Mouse (Mus musculus) stomach, embryonic 16.5 days (tissue): ENCODE measurements around the gene Btbd19. TPM values are rescaled to one million over a fixed set of nuclear protein-coding genes. Genes with fewer than 3 reads are reported as not detected.

Experiments
- ATAC-seq: fragments of 200-750 bp; cut with Nextera tagmentation; 2 replicates; pipeline ENCODE4 v1.8.0; 2017; ENCODE audit warnings: moderate number of reproducible peaks, moderate TSS enrichment; ENCODE audit not compliant: insufficient read depth, low FRiP score
- H3K27ac ChIP-seq: fragments of 300-500 bp; sonication (generic); 2 replicates; pipeline ENCODE4 v1.5.1; 2014; ENCODE audit warnings: low read length
- H3K27me3 ChIP-seq: fragments of 300-500 bp; sonication (generic); 2 replicates; pipeline ENCODE4 v1.6.1; 2014; ENCODE audit warnings: low read length, control low read depth, mixed read lengths; ENCODE audit not compliant: control insufficient read depth, insufficient read depth
- H3K36me3 ChIP-seq: fragments of 300-500 bp; sonication (generic); 2 replicates; pipeline ENCODE4 v1.6.1; 2014; ENCODE audit warnings: low read length; ENCODE audit not compliant: control insufficient read depth, insufficient read depth
- H3K4me1 ChIP-seq: fragments of 300-500 bp; sonication (generic); 2 replicates; pipeline ENCODE4 v1.6.1; 2014; ENCODE audit warnings: low read length, control low read depth, mixed read lengths; ENCODE audit not compliant: control insufficient read depth, insufficient read depth
- H3K4me2 ChIP-seq: fragments of 300-500 bp; sonication (generic); 2 replicates; pipeline ENCODE4 v1.6.1; 2014; ENCODE audit warnings: low read depth, low read length, mixed read lengths
- H3K4me3 ChIP-seq: fragments of 300-500 bp; sonication (generic); replicated peaks from 2 replicates; pipeline ENCODE4 v1.5.1; 2014; ENCODE audit warnings: mild to moderate bottlenecking, low read length
- H3K9ac ChIP-seq: fragments of 300-500 bp; sonication (generic); 2 replicates; pipeline ENCODE4 v1.6.1; 2014; ENCODE audit warnings: low read length
- H3K9me3 ChIP-seq: fragments of 300-500 bp; sonication (generic); replicated peaks from 2 replicates; pipeline ENCODE4 v1.6.1; 2016; ENCODE audit warnings: low read length, control low read depth; ENCODE audit not compliant: control insufficient read depth
- WGBS: fragments of 180-500 bp; shearing (Covaris S2); extraction: QIAGEN DNeasy Blood & Tissue Kit; methylation state at CpG from one replicate; pipeline ENCODE4 v1.1.7; 2014; 5-methylcytosine and 5-hydroxymethylcytosine counted together
- polyA plus RNA-seq: library from polyadenylated mRNA; unstranded; fragments of >200 nt; fragmentation: Nextera tagmentation; extraction: Ambion mirVana; gene quantifications from 2 replicates; pipeline ENCODE4 v1.2.1, GENCODE M21; 2015

Gene Btbd19
- polyA plus RNA-seq, 1 experiment from 2014 or later, result 6.6 TPM

GRCm38 (mm10) chr4:117150212-117150733 lies 24.7 kb upstream of the Btbd19 start:
- H3K4me3 ChIP-seq, result no peak overlapping the region
- no peaks in the 10 kb centered on the region for H3K9me3 ChIP-seq
- H3K4me1 ChIP-seq, result peaks cover 10% of the 10 kb centered on the region
- H3K9ac ChIP-seq, result no peak overlapping the region
- H3K27me3 ChIP-seq, result no peaks in the 10 kb centered on the region
- 89% methylated on average over 6 of the region's 6 CpGs for WGBS
- H3K36me3 ChIP-seq, result peaks cover 37% of the 10 kb centered on the region
- ATAC-seq, result no peak
- H3K4me2 ChIP-seq, result no peak overlapping the region
- no peak overlapping the region for H3K27ac ChIP-seq

GRCm38 (mm10) chr4:117149291-117150211 lies 24.0 kb upstream of the Btbd19 start:
- 64% methylated on average over 6 of the region's 6 CpGs for WGBS
- H3K4me2 ChIP-seq, result no peak overlapping the region

GRCm38 (mm10) chr4:117148815-117149214 lies 23.3 kb upstream of the Btbd19 start:
- H3K4me2 ChIP-seq, result no peak overlapping the region
- peaks cover 29% of the 10 kb centered on the region for H3K36me3 ChIP-seq
- ATAC-seq, result no peak
- H3K4me3 ChIP-seq, result no peak overlapping the region
- WGBS, result 70% methylated on average over 24 of the region's 24 CpGs
- H3K27me3 ChIP-seq, result no peaks in the 10 kb centered on the region
- H3K4me1 ChIP-seq, result peaks cover under 1% of the 10 kb centered on the region
- H3K9ac ChIP-seq, result no peak overlapping the region
- no peaks in the 10 kb centered on the region for H3K9me3 ChIP-seq
- no peak overlapping the region for H3K27ac ChIP-seq

More at GRCm38 (mm10) chr4:117149291-117150211, 24.0 kb upstream of the Btbd19 start:
- peaks cover 33% of the 10 kb centered on the region for H3K36me3 ChIP-seq
- ATAC-seq, result no peak
- no peak overlapping the region for H3K27ac ChIP-seq
- no peaks in the 10 kb centered on the region for H3K27me3 ChIP-seq
- H3K4me1 ChIP-seq, result peaks cover 8% of the 10 kb centered on the region
- H3K9me3 ChIP-seq, result no peaks in the 10 kb centered on the region
- no peak overlapping the region for H3K9ac ChIP-seq
- no peak overlapping the region for H3K4me3 ChIP-seq

DNA sequence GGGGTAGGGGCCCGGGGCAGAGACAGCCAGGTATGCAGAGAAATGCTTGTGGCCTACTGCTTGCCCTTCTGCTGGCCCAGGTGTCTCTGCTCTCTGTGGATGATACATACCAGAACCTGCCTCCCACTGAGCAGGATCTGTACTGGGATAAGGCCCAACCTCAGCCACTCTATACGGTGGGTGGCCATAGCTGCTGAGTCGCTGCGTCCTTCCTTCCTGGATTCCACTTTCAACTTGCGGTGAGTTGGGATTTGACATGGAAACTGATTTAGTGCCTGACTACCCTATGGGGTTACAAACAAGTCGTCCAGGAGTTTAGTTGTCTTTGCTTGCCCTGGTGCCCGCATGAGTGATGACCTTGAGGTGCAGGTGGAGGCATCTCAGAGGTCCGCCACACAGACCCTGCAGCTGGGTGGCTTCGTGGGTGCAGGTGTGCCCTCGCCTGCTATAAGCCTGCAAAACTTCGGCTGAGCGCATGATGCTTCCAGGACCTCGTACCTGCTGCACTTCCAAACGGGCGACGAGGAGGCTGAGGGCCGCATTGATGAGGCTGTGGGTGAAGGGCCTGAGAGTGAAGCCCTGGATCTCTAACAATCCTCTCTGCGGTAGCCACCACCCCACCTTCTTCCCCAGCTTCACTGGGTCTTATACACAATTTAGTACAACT lies 22.7 kb upstream of the Btbd19 start:
- WGBS, result 77% methylated on average over 18 of the region's 18 CpGs

GRCm38 (mm10) chr4:117146176-117146575 lies 20.7 kb upstream of the Btbd19 start:
- peaks cover 10% of the 10 kb centered on the region for H3K36me3 ChIP-seq
- WGBS, result 37% methylated on average over 15 of the region's 15 CpGs
- no peak for ATAC-seq

More for the DNA sequence above, 22.7 kb upstream of the Btbd19 start:
- Histone ChIP-seq H3K4me1 (no peaks in the 10 kb centered on the region), H3K4me2 (no peak overlapping the region), H3K36me3 (peaks cover 25% of the 10 kb centered on the region), H3K4me3 (no peak overlapping the region), H3K9ac (no peak overlapping the region), H3K9me3 (no peaks in the 10 kb centered on the region), H3K27ac (no peak overlapping the region), H3K27me3 (no peaks in the 10 kb centered on the region)
- ATAC-seq, result no peak

DNA sequence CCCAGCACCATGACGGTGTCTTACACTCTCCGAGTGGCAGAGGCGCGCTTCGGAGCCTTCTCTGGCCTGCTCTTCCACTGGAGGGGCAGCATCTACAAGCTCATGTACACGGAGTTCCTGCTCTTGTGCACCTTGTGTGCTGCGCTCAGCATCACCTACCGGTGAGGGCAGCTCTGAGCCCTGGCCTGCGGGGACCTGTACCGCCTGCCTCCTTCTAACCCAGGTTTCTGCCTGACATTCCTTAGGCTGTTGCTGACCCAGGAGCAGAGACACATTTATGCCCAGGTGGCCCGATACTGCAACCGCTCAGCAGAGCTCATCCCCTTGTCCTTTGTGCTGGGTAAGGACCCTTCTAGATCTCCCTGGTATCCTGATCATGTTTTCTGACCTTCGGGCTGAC lies 19.7 kb upstream of the Btbd19 start:
- H3K4me3 ChIP-seq, result no peak overlapping the region
- H3K4me1 ChIP-seq, result no peaks in the 10 kb centered on the region
- no peak overlapping the region for H3K9ac ChIP-seq
- H3K4me2 ChIP-seq, result no peak overlapping the region
- peaks cover 1% of the 10 kb centered on the region for H3K36me3 ChIP-seq
- H3K9me3 ChIP-seq, result no peaks in the 10 kb centered on the region
- WGBS, result 85% methylated on average over 13 of the region's 13 CpGs
- no peak overlapping the region for H3K27ac ChIP-seq
- no peak for ATAC-seq
- no peaks in the 10 kb centered on the region for H3K27me3 ChIP-seq

More at GRCm38 (mm10) chr4:117146176-117146575, 20.7 kb upstream of the Btbd19 start:
- Histone ChIP-seq H3K4me3 (no peak overlapping the region), H3K27ac (no peak overlapping the region), H3K4me2 (no peak overlapping the region), H3K9me3 (no peaks in the 10 kb centered on the region), H3K27me3 (no peaks in the 10 kb centered on the region), H3K4me1 (no peaks in the 10 kb centered on the region), H3K9ac (no peak overlapping the region)

DNA sequence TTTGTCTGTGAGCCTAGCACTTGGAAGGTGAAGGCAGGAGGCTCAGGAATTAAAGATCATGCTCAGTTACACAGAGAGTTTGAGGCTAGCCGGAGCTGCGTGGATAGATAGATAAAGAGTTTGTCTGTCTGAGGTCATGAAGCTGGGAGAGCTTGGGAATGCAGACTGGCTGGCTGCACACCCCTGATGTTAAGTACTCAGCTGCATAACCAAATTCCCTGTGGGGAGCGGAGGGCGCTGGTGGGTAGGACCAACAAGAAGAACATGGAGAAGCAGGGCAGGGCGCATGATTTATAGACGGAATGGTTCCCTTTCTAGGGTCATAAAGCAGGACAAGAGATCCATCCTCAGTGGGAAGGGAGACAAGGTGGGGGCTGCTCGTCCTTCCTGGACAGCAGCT lies 17.5 kb upstream of the Btbd19 start:
- Histone ChIP-seq H3K27me3 (no peaks in the 10 kb centered on the region), H3K27ac (no peak overlapping the region), H3K4me1 (no peaks in the 10 kb centered on the region), H3K4me3 (no peak overlapping the region), H3K4me2 (no peak overlapping the region), H3K9me3 (no peaks in the 10 kb centered on the region), H3K9ac (no peak overlapping the region), H3K36me3 (no peaks in the 10 kb centered on the region)
- no peak for ATAC-seq
- 49% methylated on average over 7 of the region's 7 CpGs for WGBS

GRCm38 (mm10) chr4:117140613-117141012 lies 15.1 kb upstream of the Btbd19 start:
- no peak overlapping the region for H3K9ac ChIP-seq
- no peaks in the 10 kb centered on the region for H3K27me3 ChIP-seq
- no peak overlapping the region for H3K4me3 ChIP-seq
- no peaks in the 10 kb centered on the region for H3K36me3 ChIP-seq
- H3K27ac ChIP-seq, result no peak overlapping the region
- 36% methylated on average over 4 of the region's 4 CpGs for WGBS
- no peak overlapping the region for H3K4me2 ChIP-seq
- H3K4me1 ChIP-seq, result no peaks in the 10 kb centered on the region
- ATAC-seq, result no peak
- no peaks in the 10 kb centered on the region for H3K9me3 ChIP-seq

DNA sequence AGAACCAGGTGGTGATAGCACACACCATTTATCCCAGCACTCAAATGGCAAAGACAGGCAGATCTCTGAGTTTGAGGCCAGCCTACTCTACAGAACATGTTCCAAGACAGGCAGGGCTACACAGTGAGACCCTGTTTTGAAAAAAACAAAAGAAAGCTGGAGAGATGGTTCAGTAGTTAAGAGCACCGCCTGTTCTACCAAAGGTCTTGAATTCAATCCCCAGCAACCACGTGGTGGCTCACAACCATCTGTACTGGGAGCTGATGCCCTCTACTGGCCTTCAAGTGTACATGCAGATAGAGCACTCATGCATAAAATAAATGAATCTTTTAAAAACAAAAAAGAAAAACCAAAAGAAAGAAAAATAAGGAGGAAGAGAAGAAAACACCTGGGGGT lies 13.7 kb upstream of the Btbd19 start:
- ATAC-seq, result no peak
- WGBS, result 3% methylated on average over 2 of the region's 2 CpGs
- H3K27ac ChIP-seq, result no peak overlapping the region
- no peak overlapping the region for H3K4me2 ChIP-seq
- no peak overlapping the region for H3K9ac ChIP-seq
- no peaks in the 10 kb centered on the region for H3K36me3 ChIP-seq
- H3K9me3 ChIP-seq, result no peaks in the 10 kb centered on the region
- H3K27me3 ChIP-seq, result no peaks in the 10 kb centered on the region
- H3K4me3 ChIP-seq, result no peak overlapping the region
- peaks cover 5% of the 10 kb centered on the region; the same call in 1 of the 2 replicates for H3K4me1 ChIP-seq
